Mouse (Mus musculus): ENCODE measurements around the gene Slc15a4.

The Slc15a4 gene

GRCm38 (mm10) chr5:127618834-127619233 lies 13.9 kb downstream of the Slc15a4 start:
- DNase-seq, result no peak

- peak; percentile 94 for DNase-seq
Measured at GRCm38 (mm10) chr5:127616884-127617635, 15.6 kb downstream of the Slc15a4 start.

- no peak for DNase-seq
Measured at GRCm38 (mm10) chr5:127616151-127616550, 16.5 kb downstream of the Slc15a4 start.

- DNase-seq, result no peak
Measured at GRCm38 (mm10) chr5:127615459-127615858, 17.2 kb downstream of the Slc15a4 start.

GRCm38 (mm10) chr5:127612397-127612796 lies 20.3 kb downstream of the Slc15a4 start:
- no peak for DNase-seq

GRCm38 (mm10) chr5:127611881-127612280 lies 20.8 kb downstream of the Slc15a4 start:
- no peak for DNase-seq

GRCm38 (mm10) chr5:127610787-127611509 lies 21.7 kb downstream of the Slc15a4 start:
- peak; percentile 18 for DNase-seq

- no peak for DNase-seq
Measured at GRCm38 (mm10) chr5:127609191-127609714, 23.4 kb downstream of the Slc15a4 start.

GRCm38 (mm10) chr5:127607507-127607906 lies 25.2 kb downstream of the Slc15a4 start:
- no peak for DNase-seq

GRCm38 (mm10) chr5:127602996-127603395 lies 29.7 kb downstream of the Slc15a4 start:
- DNase-seq, result no peak

GRCm38 (mm10) chr5:127596862-127597261 lies 35.8 kb downstream of the Slc15a4 start:
- no peak for DNase-seq

GRCm38 (mm10) chr5:127595676-127596075 lies 37.0 kb downstream of the Slc15a4 start:
- no peak for DNase-seq

- DNase-seq, result no peak
Measured at GRCm38 (mm10) chr5:127592854-127593253, 39.8 kb downstream of the Slc15a4 start.

GRCm38 (mm10) chr5:127592406-127592805 lies 40.3 kb downstream of the Slc15a4 start:
- DNase-seq, result no peak

- DNase-seq, result no peak
Measured at GRCm38 (mm10) chr5:127587854-127588253, 44.8 kb downstream of the Slc15a4 start.

- DNase-seq, result no peak
Measured at GRCm38 (mm10) chr5:127583658-127584057, 49.0 kb downstream of the Slc15a4 start.

GRCm38 (mm10) chr5:127577419-127577818 lies 55.3 kb downstream of the Slc15a4 start:
- no peak for DNase-seq

GRCm38 (mm10) chr5:127567165-127567741 lies 65.4 kb downstream of the Slc15a4 start:
- no peak for DNase-seq

- no peak for DNase-seq
Measured at GRCm38 (mm10) chr5:127561086-127561485, 71.6 kb downstream of the Slc15a4 start.

- DNase-seq, result no peak
Measured at GRCm38 (mm10) chr5:127548136-127548535, 84.6 kb downstream of the Slc15a4 start.

- DNase-seq, result no peak
Measured at GRCm38 (mm10) chr5:127546585-127546991, 86.1 kb downstream of the Slc15a4 start.

All from liver (tissue).